Mouse (Mus musculus): ENCODE results near the gene Zrsr1.

Gene Zrsr1

DNA sequence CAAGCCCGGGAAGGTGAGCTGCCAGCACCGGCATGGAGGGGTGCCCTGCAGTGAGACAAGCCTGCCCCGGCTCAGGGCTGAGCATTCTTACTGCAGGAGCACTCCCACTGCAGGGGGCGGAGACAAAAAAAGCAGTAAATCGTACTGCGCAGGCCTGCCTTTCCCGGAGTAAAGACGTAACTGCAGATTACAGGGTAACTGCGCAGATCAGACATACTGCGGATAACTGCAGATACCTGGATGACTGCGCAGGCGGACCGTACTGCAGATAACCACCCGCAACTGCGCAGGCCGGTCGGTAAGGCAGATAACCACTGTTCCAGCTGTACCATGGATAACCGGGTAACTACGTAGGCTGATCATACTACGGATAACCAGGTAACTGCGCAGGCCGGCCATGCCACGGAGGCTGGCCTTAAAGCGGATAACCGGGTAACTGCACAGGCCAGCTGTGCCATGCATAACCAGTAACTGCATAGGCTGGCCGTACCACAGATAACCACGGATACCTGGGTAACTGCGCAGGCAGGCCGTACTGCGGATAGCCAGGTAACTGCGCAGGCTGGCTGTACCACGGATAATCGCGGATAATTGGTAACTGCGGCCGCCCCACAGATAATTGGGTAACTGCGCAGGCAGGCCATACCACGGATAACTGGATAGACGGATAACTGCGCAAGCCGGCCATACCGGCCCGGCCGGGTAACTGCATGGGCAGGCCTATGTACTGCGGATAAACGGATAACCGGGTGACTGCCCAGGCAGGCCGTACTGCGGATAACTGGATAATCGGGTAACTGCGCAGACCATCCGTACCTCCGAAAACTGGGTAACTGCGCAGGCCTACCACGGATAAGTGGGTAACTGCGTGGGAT lies at the start of gene Zrsr1:
Zrsr1 (plus strand) TSS at position 171 of the 875 bp plus-strand sequence.
- no peak for DNase-seq (ENCODE audit: low read depth)

- no peak for DNase-seq (ENCODE audit: low read depth)
Measured at GRCm38 (mm10) chr11:22922546-22922945, 49.3 kb upstream of the Zrsr1 start.

DNA sequence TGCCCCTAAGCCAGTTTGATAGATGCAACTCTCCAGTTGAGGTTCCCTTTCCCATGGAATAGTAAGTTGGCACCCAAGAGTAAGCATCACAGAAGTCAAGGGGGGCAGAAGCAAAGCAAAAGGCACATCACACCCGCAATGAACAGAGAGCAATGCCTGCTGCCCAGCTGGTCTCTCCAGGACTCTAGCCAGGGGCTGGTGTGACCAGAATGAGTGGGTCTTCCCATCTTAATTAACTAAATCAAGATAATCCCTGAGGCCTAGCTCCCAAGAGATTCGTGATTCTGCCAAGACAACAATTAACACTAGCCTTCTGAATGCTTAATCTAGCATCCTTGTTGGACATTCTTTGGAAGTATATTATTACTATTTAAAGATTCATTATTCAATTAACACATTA lies 48.2 kb upstream of the Zrsr1 start:
- DNase-seq (ENCODE audit: low read depth) = no peak

DNA sequence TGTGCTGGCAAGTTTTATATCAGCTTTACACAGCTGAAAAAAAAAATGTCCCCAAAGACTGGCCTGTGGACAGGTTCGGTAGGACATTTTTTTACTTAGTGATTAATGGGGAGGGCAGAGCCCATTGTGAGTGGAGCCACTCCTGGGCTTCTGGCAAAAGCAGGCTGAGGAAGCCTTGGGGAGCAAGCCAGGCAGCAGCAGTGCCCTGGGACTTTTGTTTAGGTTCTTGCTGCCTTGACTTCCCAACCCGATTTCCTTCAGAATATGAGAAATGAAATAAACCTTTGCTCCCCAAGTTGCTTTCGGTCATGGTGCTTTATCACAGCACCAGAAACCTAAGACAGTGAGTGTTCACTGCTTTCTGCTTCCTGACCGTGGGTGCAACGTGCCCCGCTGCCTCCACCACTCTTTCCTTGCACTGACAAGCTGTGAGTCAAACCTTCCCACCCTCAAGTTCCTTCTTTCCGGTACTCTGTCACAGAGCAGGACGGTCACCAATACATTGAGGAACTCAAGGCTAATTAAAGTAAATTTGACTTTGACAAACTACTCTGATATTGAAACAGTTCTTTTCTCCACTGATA lies 43.1 kb upstream of the Zrsr1 start:
- no peak for DNase-seq (ENCODE audit: low read depth)

DNA sequence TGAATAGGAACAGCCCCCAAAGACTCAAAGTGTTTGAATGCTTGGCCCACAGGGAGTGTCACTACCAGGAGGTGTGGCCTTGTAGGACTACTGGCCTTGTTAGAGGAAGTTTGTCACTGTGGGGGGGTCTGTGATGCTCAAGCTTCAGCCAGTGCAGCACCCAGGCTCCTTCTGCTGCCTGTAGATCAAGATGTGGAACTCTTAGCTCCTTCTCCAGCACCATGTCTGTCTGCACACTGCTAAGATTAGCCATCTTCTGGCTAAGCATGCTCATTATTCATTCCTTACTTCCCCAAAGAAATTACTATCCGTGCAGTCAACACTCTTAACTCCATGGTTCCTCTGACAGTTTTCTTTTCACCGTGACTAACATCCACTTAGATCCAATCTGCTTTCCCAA lies 41.7 kb upstream of the Zrsr1 start:
- DNase-seq (ENCODE audit: low read depth) = no peak

DNA sequence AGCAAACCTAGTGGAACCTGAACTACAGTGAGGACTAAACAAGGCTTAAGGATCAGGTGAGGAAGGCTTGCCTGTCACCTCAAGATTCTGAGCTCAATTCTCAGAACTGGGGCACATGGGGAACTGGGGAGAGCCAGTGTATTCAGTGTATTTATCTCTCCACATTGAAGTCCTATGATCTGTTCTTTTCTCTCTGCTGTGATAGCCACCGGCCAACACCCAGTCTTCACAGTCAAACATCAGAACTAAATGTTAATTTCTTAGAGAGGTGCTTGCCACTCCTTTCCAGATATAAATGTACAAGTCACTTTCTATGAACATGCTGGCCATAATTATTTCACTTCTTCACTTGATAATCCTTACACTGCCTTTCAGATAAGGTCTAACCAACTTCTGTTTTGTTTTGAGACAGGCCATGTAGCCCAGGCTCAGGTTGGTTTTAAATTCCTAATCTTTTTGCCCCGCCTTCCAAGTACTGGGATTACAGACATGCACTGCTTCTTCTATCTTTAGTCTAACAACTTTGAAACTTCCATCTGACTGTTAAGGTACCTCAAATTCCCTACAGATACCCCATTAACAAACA lies 40.4 kb upstream of the Zrsr1 start:
- no peak for DNase-seq (ENCODE audit: low read depth)

DNA sequence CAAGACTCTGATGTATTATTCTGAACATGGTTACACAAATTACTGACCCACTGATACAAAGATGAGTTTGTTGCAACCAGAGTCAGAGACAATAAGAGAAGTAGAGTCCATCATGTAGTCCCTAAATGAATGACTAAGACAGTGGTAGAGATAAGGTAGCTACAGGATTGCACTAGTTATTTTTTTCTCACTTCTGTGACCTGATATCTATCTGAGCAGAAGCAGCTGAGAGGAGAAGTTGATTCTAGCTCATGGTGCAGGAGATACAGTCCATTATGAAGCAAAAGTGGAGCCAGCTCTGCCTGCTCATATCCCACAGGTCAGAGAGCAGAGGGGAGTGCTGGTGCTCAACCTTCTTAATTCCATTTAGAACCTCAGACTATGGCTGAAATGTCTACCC lies 39.6 kb upstream of the Zrsr1 start:
- no peak for DNase-seq (ENCODE audit: low read depth)

DNA sequence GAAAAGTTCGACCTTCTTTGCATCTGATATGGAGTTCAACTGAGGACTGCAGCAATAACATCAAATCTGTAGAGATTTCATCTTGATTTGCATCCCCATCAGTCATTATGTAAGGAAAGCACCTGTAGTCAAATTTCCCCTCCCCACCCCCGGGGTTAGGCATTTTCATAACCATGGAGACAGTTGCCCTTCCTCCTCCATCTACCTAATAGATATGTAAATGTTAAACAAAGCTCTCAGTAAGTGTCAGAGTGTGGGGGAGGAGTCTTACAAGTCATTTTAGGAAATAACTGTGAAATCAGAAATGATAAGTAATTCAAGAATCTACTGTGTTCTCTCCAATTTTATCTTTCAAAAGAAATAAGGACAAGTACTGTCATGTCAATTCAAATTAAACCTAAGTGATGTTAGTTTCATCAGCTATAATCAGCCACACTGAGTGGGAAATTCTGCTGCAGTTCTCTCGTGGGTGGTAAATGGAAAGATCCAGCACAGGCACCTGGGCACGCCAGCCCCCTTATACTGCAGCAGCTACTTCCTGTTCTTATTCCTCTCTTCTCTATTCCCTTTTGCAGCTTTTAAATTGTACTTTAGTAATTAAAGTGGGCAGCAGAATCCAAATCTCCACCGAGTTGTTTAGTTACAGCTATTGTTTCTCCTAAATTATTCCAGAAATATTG lies 35.2 kb upstream of the Zrsr1 start:
- DNase-seq (ENCODE audit: low read depth) = no peak

DNA sequence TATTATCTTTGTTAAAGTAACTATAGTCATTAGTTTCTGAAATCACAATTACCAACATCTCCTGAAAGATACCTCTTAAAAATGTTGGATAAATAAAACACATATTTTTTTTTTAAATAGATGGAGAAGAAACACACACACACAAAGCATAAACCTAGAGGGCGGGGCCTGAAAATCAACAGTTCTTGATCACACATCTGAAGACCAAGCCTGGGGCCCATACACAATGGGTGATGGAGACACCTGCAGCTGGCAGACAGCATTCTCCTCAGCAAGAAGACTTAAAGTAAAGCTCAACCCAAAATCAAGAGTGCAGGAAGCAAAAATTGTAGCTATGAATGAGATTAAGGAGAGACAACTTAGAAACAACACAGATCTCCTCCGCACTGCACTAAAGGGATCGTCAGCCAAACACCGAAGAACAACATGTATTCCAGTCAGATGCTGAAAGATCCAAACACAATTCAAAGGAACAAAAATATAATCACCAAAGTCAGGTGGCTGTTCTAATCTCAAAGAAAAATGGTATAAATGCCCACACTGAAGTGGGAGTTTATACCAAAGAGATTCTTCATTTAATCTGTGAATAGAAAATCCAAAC lies 34.0 kb upstream of the Zrsr1 start:
- DNase-seq (ENCODE audit: low read depth) = no peak

DNA sequence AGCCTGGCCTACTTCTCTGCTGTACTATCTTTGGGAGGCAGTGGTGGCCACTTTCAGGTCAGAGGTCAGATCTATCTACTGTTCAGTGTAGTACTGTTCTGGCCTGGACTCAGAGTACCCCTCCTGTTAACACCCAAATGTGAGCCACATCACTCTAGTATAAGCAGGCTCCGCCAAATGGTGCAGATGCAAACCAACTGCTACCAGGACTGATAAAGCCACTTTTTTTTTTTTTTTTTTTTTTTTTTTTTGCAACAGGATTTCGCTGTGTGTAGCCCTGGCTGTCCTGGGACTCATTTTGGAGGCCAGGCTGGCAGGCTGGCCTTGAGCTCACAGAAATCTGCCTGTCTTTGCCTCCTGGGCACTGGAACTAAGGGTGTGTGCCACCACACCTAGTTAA lies 32.8 kb upstream of the Zrsr1 start:
- no peak for DNase-seq (ENCODE audit: low read depth)

GRCm38 (mm10) chr11:22949101-22949500 lies 22.7 kb upstream of the Zrsr1 start:
- DNase-seq (ENCODE audit: low read depth) = no peak

DNA sequence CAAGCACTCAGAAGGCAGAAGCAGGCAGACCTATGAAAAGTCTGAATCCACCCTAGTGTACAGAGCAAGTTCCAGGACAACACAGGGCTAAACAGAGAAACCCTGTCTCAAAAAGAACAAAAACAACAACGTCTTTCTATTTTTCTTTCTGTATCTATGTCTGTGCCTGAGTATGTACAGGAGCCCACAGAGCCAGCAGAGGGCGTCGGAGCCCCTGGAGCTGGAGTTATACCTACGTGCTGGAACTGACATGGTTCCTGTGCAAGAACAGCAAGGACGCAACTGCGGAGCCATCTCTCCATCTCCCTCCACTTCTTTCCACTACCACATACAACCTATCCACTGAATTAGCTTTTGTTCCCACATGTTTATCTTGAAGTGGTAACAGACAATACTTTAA lies 21.7 kb upstream of the Zrsr1 start:
- DNase-seq (ENCODE audit: low read depth) = no peak

GRCm38 (mm10) chr11:22952668-22953067 lies 19.1 kb upstream of the Zrsr1 start:
- no peak for DNase-seq (ENCODE audit: low read depth)

- DNase-seq (ENCODE audit: low read depth) = no peak
Measured at GRCm38 (mm10) chr11:22956346-22956745, 15.5 kb upstream of the Zrsr1 start.

GRCm38 (mm10) chr11:22956830-22957229 lies 15.0 kb upstream of the Zrsr1 start:
- peak; percentile 67 for DNase-seq (ENCODE audit: low read depth)

- no peak for DNase-seq (ENCODE audit: low read depth)
Measured at GRCm38 (mm10) chr11:22957791-22958374, 13.9 kb upstream of the Zrsr1 start.

- DNase-seq (ENCODE audit: low read depth) = no peak
Measured at GRCm38 (mm10) chr11:22962101-22962500, 9.7 kb upstream of the Zrsr1 start.

DNA sequence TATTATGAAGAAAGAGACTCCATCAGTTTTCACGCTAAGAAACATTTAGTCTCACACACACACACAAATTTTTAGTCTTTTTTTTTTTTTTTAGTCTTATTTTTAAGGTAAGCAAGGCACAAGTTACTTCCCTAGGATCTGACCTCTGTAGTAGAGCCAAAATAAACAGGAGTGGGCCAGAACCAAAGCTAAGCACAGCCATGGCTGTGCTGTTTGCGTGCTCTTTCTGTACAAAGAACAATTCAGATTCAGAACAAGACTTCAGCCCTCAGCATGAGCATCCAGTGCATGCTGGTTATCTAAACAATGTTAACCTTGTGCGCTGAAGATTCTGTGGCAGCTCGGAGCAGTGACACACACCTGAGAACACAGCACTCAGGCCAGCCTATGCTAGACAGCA lies 7.4 kb upstream of the Zrsr1 start:
- no peak for DNase-seq (ENCODE audit: low read depth)

- peak; percentile 51 for DNase-seq (ENCODE audit: low read depth)
Measured at GRCm38 (mm10) chr11:22965503-22965902, 6.3 kb upstream of the Zrsr1 start.

GRCm38 (mm10) chr11:22969486-22969885 lies 2.3 kb upstream of the Zrsr1 start:
- no peak for DNase-seq (ENCODE audit: low read depth)

DNA sequence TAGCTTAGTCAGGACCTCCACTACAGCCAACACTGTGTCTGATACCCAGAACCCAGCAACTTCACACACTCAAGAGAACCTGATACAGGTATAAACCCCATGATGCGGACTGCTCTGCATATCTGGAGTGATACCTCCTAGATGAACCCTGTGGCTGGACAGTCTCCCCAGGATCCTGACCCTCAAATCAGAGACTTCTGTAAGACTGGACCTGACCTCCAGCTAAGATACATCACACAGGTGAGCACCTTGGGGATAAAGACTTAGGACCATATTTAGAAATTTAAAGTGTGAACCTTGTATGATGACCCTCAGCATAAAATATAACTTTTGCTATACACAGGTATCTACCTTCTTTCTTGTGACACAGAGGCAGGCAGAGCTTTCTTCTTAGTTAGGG lies 1.3 kb upstream of the Zrsr1 start:
- DNase-seq (ENCODE audit: low read depth) = no peak

All from fibroblast of lung, adult 2 months (primary cell).